Mouse (Mus musculus) forebrain, postnatal 0 days (tissue): ENCODE results near the gene Ermard. TPM values are rescaled to one million over a fixed set of nuclear protein-coding genes. Genes with fewer than 3 reads are reported as not detected.

ENCODE experiments used
- ATAC-seq: fragments of 200-750 bp; cut with Nextera tagmentation; 2 replicates; pipeline ENCODE4 v1.8.0; 2017; ENCODE audit warnings: mild to moderate bottlenecking, moderate library complexity
- DNase-seq: peaks from one replicate; pipeline ENCODE4 v3.0.0-alpha.2; 2015
- H3K27ac ChIP-seq: fragments of 300-500 bp; sonication (generic); 2 replicates; pipeline ENCODE4 v1.5.1; 2014; ENCODE audit warnings: low read depth, mild to moderate bottlenecking, antibody characterized with exemption, low read length, moderate library complexity, mixed read lengths
- H3K27me3 ChIP-seq: fragments of 300-500 bp; sonication (generic); 2 replicates; pipeline ENCODE4 v1.6.1; 2014; ENCODE audit warnings: mild to moderate bottlenecking, low read length, mixed read lengths; ENCODE audit not compliant: insufficient read depth
- H3K36me3 ChIP-seq: fragments of 300-500 bp; sonication (generic); 2 replicates; pipeline ENCODE4 v1.6.1; 2014; ENCODE audit warnings: mild to moderate bottlenecking, moderate library complexity; ENCODE audit not compliant: insufficient read depth
- H3K4me1 ChIP-seq: fragments of 300-500 bp; sonication (generic); 2 replicates; pipeline ENCODE4 v1.6.1; 2014; ENCODE audit warnings: antibody characterized with exemption; ENCODE audit not compliant: insufficient read depth
- H3K4me2 ChIP-seq: fragments of 300-500 bp; sonication (generic); 2 replicates; pipeline ENCODE4 v1.6.1; 2014; ENCODE audit warnings: low read depth, mild to moderate bottlenecking, moderate library complexity
- H3K4me3 ChIP-seq: fragments of 300-500 bp; sonication (generic); 2 replicates; pipeline ENCODE4 v1.5.1; 2014; ENCODE audit warnings: low read depth, low read length, mixed read lengths
- H3K9ac ChIP-seq: fragments of 300-500 bp; sonication (generic); 2 replicates; pipeline ENCODE4 v1.6.1; 2014; ENCODE audit warnings: mild to moderate bottlenecking
- H3K9me3 ChIP-seq: fragments of 300-500 bp; sonication (generic); 2 replicates; pipeline ENCODE4 v1.6.1; 2016; ENCODE audit warnings: low read length
- CTCF ChIP-seq: sonication (generic); IDR thresholded peaks from 2 replicates; pipeline ENCODE4 v1.5.1; 2016; ENCODE audit warnings: antibody characterized with exemption, control low read depth, low read depth
- whole genome bisulfite sequencing: fragments of 180-500 bp; shearing (Covaris S2); extraction: QIAGEN DNeasy Blood & Tissue Kit; methylation state at CpG from one replicate; pipeline ENCODE4 v1.1.7; 2014; 5-methylcytosine and 5-hydroxymethylcytosine counted together
- polyA plus RNA-seq: library from polyadenylated mRNA; unstranded; fragments of >200 nt; fragmentation: Nextera tagmentation; extraction: Ambion mirVana; gene quantifications from 2 replicates; pipeline ENCODE4 v1.2.1, GENCODE M21; 2015
- total RNA-seq: library from RNA; depleted of rRNA; stranded (reverse); fragments of >200 nt; gene quantifications from 2 replicates; pipeline ENCODE4 v1.2.3, GENCODE M21; 2014

Ermard gene
- total and polyA plus RNA-seq, 2 experiments from 2014 or later: 39.8 to 48.3 TPM

DNA sequence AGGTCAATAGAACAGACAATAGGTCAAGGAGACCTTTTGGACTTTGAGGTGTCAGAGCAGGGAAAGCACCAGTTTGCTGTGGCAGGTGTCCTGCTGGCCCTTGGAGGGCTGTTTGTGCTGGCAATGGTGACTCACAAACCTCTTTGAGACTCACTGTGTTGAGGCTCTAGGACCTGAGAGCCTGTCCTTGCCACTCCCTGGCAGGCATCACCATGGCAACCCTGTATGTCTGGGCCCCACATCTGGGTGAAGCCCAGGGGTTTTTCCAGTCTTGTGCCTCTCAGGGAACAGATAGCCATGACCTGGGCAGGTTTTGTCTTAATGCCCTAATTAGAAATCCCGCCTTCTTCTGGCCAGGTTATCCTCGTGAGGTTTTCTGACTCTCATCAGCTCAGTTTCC, 47.2 kb downstream of the Ermard start:
- H3K4me1 ChIP-seq: no peaks in the 10 kb centered on the region
- H3K9ac ChIP-seq: no peak overlapping the region
- TF ChIP-seq CTCF: no peak

DNA sequence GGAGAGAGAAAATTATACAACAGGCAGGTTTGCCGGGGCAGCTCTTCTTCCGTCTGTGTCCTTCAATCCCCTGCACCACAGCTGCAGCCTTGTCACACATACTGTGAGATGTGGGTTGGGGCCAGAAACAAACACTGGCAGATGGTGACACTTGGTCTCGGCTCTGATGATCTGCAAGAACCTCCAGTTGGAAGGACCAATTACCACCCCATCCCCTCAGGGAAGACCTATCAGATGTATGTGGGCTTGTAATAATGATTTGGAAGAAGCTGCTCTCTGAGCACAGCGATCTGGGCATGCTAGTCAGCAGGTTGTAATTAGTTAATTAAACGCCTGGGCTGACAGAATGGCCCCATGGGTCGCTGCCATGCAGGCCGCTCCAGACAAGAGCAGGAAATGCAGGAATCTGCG, 47.6 kb downstream of the Ermard start:
- Histone ChIP-seq H3K36me3 (no peaks in the 10 kb centered on the region), H3K9me3 (no peaks in the 10 kb centered on the region), H3K4me1 (no peaks in the 10 kb centered on the region), H3K27ac (no peak overlapping the region), H3K4me3 (no peak overlapping the region), H3K4me2 (no peak overlapping the region), H3K27me3 (no peaks in the 10 kb centered on the region), H3K9ac (no peak overlapping the region)
- peak; percentile 48 for DNase-seq
- 15% methylated on average over 8 of the region's 8 CpGs for WGBS
- TF ChIP-seq CTCF: no peak
- peak; percentile 79 for ATAC-seq

More for the DNA sequence above, 47.2 kb downstream of the Ermard start:
- ATAC-seq (peak; percentile 34), DNase-seq (no peak)
- Histone ChIP-seq H3K4me2 (no peak overlapping the region), H3K27me3 (no peaks in the 10 kb centered on the region), H3K9me3 (no peaks in the 10 kb centered on the region), H3K27ac (no peak overlapping the region), H3K4me3 (no peak overlapping the region), H3K36me3 (no peaks in the 10 kb centered on the region)
- WGBS: 22% methylated on average over 2 of the region's 2 CpGs

DNA sequence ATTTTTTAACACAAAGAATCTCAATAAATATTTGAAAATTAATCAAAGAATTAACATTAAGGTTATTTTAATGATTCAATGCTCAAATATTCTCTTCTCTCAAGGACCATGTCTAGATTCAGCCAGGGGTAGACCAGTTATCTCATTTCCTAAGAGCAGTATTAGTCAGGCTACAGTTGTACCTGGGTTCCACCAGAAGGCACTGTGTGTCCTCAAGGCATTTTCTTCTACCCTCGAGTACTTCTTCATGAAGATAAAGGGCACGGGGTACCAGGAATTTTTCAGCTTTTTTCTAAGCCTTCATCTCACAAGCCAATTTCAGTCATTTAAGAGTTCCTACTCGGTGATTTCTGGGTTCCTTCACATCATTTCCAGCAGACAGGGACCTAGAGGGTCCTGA, 50.7 kb downstream of the Ermard start:
- WGBS: 80% methylated on average over 3 of the region's 3 CpGs
- ATAC-seq (no peak), DNase-seq (no peak)
- H3K4me1 ChIP-seq: no peaks in the 10 kb centered on the region
- H3K4me3 ChIP-seq: no peak overlapping the region
- no peak overlapping the region for H3K27ac ChIP-seq
- H3K27me3 ChIP-seq: no peaks in the 10 kb centered on the region
- H3K9me3 ChIP-seq: no peaks in the 10 kb centered on the region
- H3K4me2 ChIP-seq: no peak overlapping the region
- H3K36me3 ChIP-seq: no peaks in the 10 kb centered on the region
- H3K9ac ChIP-seq: no peak overlapping the region
- no peak for TF ChIP-seq CTCF

DNA sequence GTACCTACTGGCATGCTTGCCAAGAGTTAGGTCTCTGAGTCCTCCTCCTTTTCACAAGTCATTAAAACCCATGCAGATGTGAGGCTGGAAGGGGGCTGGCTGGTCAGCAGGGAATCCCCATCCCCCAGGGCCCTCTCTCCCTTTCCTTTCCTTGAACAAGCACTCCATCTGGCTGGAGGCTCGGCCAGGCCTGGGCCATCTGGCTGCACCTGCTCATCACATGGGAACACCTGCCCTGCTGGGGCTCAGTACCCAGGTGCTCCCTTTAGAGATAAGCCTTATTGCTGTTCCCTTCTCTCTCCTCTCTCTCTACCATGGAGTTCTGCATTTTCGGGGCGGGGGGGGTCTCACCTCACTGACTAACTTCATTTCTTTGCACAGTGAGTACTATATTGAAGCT, 52.5 kb downstream of the Ermard start:
- no peak for ATAC-seq
- WGBS: 43% methylated on average over 3 of the region's 3 CpGs

DNA sequence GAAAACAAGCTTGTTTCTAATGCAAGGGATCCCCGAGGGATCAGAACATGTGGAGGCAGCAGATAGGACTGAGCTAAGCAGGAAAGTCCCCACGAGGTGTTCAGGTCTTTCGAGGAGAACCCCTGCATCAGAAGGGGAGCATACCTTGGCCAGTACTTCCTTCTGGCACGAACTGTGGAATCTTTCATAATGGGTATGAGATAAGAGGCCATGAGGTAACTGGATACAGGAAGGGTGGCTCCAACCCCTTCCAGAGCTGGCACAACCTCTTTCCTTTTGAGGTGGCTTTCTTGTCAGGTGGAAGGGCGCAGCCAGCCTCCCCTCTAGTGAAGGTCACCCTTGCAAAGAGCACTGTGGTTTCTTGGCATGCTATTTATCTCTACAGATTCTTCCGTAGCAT, 55.8 kb downstream of the Ermard start:
- no peak overlapping the region for H3K4me3 ChIP-seq
- H3K27ac ChIP-seq: no peak overlapping the region
- H3K4me2 ChIP-seq: no peak overlapping the region
- H3K9me3 ChIP-seq: no peaks in the 10 kb centered on the region
- no peak for TF ChIP-seq CTCF
- ATAC-seq (no peak), DNase-seq (no peak)
- no peaks in the 10 kb centered on the region for H3K4me1 ChIP-seq
- no peaks in the 10 kb centered on the region for H3K36me3 ChIP-seq
- no peak overlapping the region for H3K9ac ChIP-seq
- 87% methylated on average over 6 of the region's 6 CpGs for whole genome bisulfite sequencing
- H3K27me3 ChIP-seq: no peaks in the 10 kb centered on the region

More for the DNA sequence above, 52.5 kb downstream of the Ermard start:
- DNase-seq: no peak
- Histone ChIP-seq H3K27ac (no peak overlapping the region), H3K9ac (no peak overlapping the region), H3K27me3 (no peaks in the 10 kb centered on the region), H3K9me3 (no peaks in the 10 kb centered on the region), H3K4me3 (no peak overlapping the region), H3K36me3 (no peaks in the 10 kb centered on the region), H3K4me1 (no peaks in the 10 kb centered on the region), H3K4me2 (no peak overlapping the region)
- TF ChIP-seq CTCF: no peak

DNA sequence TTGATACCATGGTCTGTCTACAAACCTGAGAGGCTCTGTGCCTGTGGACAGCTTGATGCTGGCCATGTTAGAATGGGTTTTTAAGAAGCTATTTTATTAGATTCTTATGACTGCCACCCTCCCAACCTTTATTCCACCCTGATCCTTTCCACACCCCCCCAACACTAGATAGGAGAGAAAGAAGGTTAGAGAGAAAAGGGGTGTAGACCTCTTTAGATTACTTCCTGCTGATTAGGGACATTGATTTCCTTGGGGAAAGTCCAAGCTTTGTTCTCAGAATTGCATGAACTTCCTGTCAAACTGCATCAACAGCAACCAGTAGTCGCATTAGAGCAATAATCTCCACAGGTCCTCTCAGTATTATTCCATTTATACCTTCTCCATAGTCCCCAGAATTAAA, 57.7 kb downstream of the Ermard start:
- no peak overlapping the region for H3K9ac ChIP-seq
- 86% methylated on average over 1 of the region's 1 CpGs for WGBS
- no peak overlapping the region for H3K4me2 ChIP-seq

DNA sequence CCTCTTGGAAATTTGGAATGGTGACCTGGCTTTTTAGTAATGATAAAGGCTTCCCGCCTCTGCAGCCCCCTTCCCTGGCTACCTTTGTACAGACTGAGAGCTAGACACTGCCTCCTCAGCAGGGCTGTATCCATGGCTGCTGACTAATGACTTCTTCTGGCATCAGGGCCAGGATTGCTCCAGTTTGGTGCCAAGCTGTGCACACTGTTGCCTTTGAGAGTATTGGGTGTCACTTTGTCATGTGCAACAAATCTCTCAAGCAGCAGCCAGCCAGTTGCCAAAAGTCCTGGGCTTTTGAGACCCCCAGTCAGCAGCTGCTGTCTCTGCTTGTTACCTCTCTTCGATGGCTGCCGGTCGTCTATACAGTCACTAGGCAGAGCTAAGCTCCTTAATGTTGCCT, 60.3 kb downstream of the Ermard start:
- Histone ChIP-seq H3K4me3 (no peak overlapping the region), H3K4me2 (no peak overlapping the region), H3K9me3 (no peaks in the 10 kb centered on the region), H3K36me3 (no peaks in the 10 kb centered on the region), H3K27ac (no peak overlapping the region), H3K4me1 (no peaks in the 10 kb centered on the region), H3K27me3 (no peaks in the 10 kb centered on the region), H3K9ac (no peak overlapping the region)
- ATAC-seq: peak; percentile 62; the same call in 1 of the 2 replicates
- no peak for TF ChIP-seq CTCF
- DNase-seq: no peak
- 78% methylated on average over 4 of the region's 4 CpGs for WGBS

More for the DNA sequence above, 57.7 kb downstream of the Ermard start:
- no peak for DNase-seq
- H3K36me3 ChIP-seq: no peaks in the 10 kb centered on the region
- no peaks in the 10 kb centered on the region for H3K9me3 ChIP-seq
- no peak overlapping the region for H3K27ac ChIP-seq
- H3K4me3 ChIP-seq: no peak overlapping the region
- no peak for TF ChIP-seq CTCF
- H3K27me3 ChIP-seq: no peaks in the 10 kb centered on the region
- H3K4me1 ChIP-seq: no peaks in the 10 kb centered on the region
- ATAC-seq: no peak
